Mouse (Mus musculus): ENCODE results near the gene Inha. TPM values are rescaled to one million over a fixed set of nuclear protein-coding genes. Genes with fewer than 3 reads are reported as not detected.
A peak's percentile ranks its signal among the peaks of the same experiment; 100 is the strongest.

Gene Inha
- 1 to 10 TPM; 6.0 to 7.8 TPM for total RNA-seq (2021)
- long read RNA-seq, experiment 1, partial matches to known transcripts, result 0 of 5 reads
- long read RNA-seq, experiment 1, other reads (novel, unspliced or antisense), result 2 of 5 reads
- long read RNA-seq, experiment 2, transcript Inha-201 (2 exons, 1,475 nt), result major isoform, 7 of 10 reads
- long read RNA-seq, experiment 2, partial matches to known transcripts, result 0 of 10 reads
- long read RNA-seq, experiment 2, other reads (novel, unspliced or antisense), result 3 of 10 reads

DNA sequence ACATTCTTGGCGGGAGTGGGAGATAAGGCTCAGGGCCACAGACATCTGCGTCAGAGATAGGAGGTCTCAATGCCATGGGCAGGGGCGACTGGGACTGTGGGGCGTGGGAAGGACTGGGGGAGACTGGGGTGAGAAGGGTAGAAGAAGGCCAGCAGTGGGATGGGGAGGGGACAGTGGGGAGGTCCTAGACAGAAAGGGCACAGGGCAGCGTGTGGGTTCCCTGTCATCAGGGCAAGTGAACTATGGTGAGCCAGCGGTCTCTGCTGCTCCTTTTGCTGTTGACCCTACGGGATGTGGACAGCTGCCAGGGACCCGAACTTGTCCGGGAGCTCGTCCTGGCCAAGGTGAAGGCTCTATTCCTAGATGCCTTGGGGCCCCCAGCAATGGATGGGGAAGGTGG, at the start of gene Inha:
Inha (plus strand) TSS at position 72 of the 400 bp plus-strand sequence.
- intact Hi-C loops (cut with DNase I), result loop anchor here (2.0 kb wide), 1 partner anchor 14 kb away; the partner anchor contains the start of gene Stk11ip

DNA sequence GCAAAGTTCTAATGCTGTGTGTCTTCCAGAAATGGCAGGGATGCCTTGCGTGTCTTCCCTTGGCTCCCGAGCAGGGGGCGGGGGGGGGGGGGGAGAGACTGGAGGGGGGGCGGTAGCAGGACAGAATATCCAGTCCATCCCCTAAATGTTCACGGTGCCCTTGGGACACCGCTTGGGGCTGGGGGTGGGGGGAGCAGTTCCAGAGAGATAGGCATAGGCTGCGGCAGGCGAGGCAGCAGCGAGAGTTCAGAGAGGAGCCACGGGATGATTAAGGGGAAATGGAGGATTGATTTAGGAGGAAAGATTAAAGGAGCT, 49.2 kb upstream of the Inha start:
- DNase-seq, result no peak
- intact Hi-C loops (cut with DNase I), result no loop called here

More for the DNA sequence above, at the start of gene Inha:
- no peak for DNase-seq

GRCm38 (mm10) chr1:75458025-75458788, 48.7 kb upstream of the Inha start:
- DNase-seq, result peak; percentile 54 to 56
- intact Hi-C loops (cut with DNase I), result no loop called here

DNA sequence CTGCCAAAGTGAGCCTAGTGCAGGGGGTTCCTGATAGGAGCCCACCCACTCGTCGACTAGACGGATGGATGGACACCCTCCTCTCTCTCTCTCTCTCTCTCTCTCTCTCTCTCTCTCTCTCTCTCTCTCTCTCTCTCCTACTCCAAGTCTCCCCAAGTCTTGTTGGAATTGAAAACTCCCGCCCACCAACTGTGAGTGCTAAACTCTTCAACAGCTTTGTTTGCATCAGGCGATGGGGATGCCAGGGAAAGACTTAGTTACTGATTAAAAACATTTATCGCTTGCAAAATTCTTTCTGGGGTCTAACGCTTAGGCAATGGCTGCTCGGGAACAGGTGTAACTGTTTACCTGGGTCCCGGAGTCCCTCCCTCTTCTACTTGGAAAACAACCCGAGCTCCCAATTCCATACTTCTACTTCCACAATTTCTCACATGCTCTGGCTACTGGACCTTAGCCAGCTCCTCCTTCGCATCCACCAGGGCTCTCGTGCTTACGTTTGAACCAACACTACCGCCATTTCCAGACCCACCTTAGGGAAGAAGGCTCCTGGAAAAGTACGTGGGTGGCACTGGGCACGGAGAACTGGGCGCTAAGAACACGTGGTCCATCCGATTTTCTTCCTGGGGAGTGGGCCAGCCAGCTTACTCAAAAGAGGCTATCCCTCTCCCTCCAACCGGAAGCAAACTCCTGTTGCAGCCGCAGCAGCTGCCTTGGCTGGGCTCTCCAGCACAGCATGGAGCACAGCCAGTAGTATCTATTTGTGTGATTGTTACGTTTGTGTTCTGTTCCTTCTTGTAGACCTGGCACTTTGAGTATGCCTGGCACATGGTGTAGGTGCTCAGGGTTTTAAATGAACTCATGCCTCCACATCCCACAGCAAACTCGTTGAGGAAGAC, 47.8 kb upstream of the Inha start:
- intact Hi-C loops (cut with DNase I), result no loop called here
- DNase-seq, result no peak

- DNase-seq, result no peak
These were observed 46.6 kb upstream of the Inha start for GRCm38 (mm10) chr1:75460297-75460696.

GRCm38 (mm10) chr1:75462636-75463035, 44.2 kb upstream of the Inha start:
- intact Hi-C loops (cut with DNase I), result no loop called here
- DNase-seq, result no peak

More at GRCm38 (mm10) chr1:75460297-75460696, 46.6 kb upstream of the Inha start:
- intact Hi-C loops (cut with DNase I), result no loop called here

GRCm38 (mm10) chr1:75463652-75464204, 43.1 kb upstream of the Inha start:
- intact Hi-C loops (cut with DNase I), result no loop called here
- DNase-seq, result no peak

- intact Hi-C loops (cut with DNase I), result loop anchor here (1.0 kb wide), 2 partner anchors 22 to 124 kb away; no protein-coding TSS in a partner anchor
These were observed 39.5 kb upstream of the Inha start for GRCm38 (mm10) chr1:75467215-75467927.

DNA sequence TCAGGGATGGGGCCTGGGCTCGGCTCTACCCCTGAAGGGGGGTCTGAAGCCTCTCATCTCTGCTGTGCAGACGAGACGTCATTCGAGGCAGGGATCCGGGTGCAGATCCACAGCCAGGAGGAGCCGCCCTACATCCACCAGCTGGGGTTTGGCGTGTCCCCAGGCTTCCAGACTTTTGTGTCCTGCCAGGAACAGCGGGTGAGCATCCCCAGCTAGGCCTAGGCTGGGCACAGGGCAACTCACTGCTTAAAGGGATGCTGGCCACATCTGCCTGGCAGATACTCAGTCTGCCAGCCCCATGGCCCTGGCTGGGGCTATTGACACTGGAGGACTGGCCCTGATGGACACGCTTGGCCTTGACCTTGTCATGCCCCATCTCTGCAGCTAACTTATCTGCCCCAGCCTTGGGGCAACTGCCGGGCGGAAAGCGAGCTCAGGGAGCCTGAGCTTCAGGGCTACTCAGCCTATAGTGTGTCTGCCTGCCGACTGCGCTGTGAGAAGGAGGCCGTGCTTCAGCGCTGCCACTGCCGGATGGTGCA, 37.5 kb upstream of the Inha start:
- no peak for DNase-seq
- intact Hi-C loops (cut with DNase I), result no loop called here

More at GRCm38 (mm10) chr1:75467215-75467927, 39.5 kb upstream of the Inha start:
- DNase-seq, result peak; percentile 82 to 88

DNA sequence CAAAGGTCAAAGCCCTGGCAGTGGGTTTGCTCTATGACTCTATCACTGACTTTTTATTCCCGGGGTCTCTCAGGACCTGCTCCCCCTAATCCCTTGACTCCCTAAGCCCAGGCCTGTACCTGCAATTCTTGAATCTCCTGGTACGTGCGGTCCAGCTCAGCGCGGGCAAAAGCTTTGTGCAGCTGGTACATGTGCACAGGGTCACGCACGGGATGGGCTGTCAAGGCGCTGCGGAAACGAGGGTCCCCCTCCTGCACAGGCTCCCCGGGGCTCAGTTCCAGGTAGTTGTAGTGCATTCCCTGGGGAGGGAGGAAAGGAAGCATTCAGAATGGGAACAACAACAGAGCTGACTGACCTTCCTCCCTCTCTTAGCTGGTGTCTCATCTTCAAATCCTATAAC, 30.4 kb upstream of the Inha start:
- DNase-seq, result no peak
- intact Hi-C loops (cut with DNase I), result no loop called here

DNA sequence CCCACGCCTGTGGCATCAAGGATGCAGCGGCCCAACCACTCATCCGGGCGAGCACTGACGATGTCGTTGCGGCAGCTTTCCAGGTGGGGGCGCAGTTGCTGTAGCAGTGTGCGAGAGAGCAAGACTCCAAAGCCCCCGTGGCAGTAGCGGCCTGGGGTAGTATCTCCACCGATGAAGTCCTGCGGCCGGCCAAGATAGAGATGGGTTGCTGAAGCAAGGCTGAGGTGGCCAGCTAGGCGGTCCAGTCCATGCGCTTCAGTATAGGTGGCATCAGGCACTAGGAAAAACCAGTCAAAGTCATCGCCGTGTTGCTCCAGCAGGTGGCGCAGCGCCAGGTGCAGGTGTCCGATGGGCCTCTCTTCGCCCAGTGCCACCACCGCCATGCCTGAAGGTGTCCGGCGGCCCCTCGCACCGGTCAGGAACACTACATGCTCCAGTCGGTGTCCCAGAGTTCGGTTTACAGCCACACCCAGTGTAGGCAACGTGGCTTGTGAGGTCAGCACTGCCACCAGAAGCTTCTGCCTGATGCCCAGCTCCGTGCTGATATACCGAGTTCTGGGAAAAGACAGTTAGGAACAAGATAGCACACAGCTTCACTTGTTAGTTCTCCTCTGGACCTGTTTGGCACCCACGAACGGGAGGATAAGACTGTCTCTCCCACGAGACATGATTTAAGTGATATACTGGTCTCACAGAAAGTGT, 29.5 kb upstream of the Inha start:
- DNase-seq, result peak; percentile 81 to 85
- intact Hi-C loops (cut with DNase I), result loop anchor here (1.0 kb wide), 2 partner anchors 82 to 121 kb away; no protein-coding TSS in a partner anchor

GRCm38 (mm10) chr1:75477966-75478290, 28.9 kb upstream of the Inha start:
- intact Hi-C loops (cut with DNase I), result loop anchor here (1.0 kb wide), 2 partner anchors 81 to 120 kb away; no protein-coding TSS in a partner anchor
- no peak for DNase-seq

DNA sequence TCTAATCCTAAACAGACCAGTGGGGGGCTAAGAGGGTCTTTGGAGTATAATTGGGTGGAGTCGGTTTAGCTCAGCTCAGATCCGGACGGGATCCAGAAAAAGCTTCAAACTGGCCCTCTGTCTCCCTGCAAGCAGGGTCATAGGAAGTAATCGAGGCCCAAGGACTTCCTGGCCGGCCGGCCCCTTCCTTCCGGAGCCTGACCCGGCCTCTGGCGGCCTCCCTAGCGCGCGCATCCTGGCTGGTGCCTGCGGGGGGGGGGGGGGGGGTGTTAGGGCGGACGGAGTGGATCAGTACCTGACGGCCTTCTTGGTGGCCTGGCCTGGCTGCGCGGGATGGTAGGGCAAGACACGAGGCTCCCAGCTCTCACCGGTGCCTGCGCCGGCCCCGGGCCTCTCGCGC, 28.4 kb upstream of the Inha start:
- peak; percentile 61 to 62 for DNase-seq
- intact Hi-C loops (cut with DNase I), result no loop called here

DNA sequence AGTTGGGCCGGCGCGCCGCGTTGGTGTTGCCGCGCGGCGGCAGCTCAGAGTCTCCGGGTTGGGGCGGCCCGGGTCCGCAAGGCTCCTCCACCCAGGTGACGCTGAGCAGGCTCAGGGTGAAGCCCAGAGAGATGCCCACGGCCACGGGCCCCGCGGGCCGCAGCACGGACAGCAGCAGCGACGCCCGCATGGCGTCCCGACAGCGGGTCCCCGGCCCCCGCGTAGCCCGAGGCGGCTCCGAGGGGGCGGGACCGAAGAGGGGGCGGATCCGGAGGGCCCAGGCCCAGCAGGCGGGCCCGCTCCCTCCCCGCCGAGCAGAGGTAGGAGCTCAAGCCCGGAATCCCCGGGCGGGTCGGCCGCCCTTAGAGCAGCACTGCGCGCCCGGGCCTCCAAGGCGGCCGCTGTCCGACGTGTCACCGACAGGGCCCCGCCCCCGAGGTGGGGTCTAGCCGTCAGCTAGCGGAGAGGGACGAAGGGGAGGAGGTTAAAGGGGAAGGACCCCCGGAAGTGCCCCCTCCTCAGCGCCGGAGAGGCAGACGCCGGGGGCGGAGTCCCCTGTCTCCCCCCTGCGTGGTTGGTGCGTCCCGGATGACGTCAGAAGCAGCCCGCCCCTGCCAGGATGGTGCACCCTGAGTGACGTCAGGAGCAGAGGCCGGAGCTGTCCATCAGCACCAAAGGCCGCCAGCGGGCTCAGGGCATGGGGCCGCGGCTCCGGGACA, 27.8 kb upstream of the Inha start, which contains the start of the genes Chpf and Tmem198:
Chpf (minus strand) TSS at position 392 of the 719 bp plus-strand sequence.
Tmem198 (plus strand) TSS at position 617 of the 719 bp plus-strand sequence.
- intact Hi-C loops (cut with DNase I), result no loop called here

DNA sequence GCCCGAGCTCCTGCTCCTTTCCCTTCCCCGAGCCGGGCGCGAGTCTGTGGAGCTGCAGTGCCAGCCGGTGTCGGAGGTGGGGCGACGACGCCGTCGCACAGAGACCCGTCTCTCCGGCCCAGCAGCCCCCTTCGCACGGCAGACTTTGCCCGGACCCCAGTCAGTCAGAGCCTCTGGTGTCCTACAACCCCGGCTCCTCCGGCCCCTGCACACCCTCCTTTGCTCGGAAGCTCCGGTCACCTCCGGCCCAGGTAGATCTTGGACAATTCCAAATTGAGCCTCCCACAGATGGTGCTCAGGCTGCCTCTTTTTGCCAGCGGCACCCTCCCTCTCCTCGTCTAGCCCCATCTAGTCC, 27.3 kb upstream of the Inha start:
- intact Hi-C loops (cut with DNase I), result no loop called here
- no peak for DNase-seq

More for the DNA sequence above, 27.8 kb upstream of the Inha start, which contains the start of the genes Chpf and Tmem198:
- DNase-seq, result peak; percentile 95 to 98

- intact Hi-C loops (cut with DNase I), result loop anchor here (2.0 kb wide), 1 partner anchor 23 kb away; no protein-coding TSS in a partner anchor
- DNase-seq, result no peak
These were observed 26.8 kb upstream of the Inha start for GRCm38 (mm10) chr1:75480036-75480435.

DNA sequence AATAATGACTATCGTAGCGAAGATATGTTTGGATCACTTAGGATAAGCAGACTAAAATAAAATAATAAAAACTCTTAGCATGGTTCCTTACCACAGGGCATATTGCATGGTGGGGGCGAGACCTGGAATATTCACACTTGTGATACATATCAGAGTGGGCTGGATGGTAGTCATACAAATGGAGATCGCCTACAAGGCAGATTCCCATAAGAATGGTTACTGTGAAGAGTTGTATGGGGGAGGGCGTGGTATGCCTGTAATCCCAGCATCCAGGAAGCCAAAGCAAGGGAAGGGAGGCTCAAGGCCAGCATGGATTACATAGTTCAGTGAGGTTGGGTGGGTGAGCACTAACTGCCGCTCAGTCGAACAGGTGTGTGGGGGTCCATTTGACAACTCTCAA, 26.1 kb upstream of the Inha start:
- DNase-seq, result no peak
- intact Hi-C loops (cut with DNase I), result loop anchor here (2.0 kb wide), 1 partner anchor 22 kb away; no protein-coding TSS in a partner anchor

DNA sequence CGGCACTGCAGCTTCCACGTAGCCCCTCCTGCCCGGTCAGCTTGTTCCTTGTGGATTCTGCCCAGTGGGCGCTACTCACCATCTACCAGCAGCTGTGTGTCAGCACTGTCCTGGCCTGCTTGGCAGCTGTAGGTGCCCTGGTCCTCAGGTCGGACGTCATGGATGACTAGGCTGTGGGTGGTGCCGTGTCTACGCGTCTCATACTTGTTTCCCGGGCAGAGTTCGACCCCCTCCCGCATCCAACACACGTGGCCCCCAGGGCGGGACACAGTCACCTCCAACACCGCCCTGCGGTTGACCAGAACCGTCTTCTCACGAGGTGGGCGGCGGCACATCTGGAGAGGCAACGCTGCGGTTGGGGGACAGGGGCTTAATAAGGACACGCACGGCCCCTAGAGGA, 20.3 kb upstream of the Inha start:
- intact Hi-C loops (cut with DNase I), result no loop called here
- no peak for DNase-seq
